Mouse (Mus musculus) liver, embryonic 12.5 days (tissue): Measurements from ENCODE around the gene Fut11. TPM values are rescaled to one million over a fixed set of nuclear protein-coding genes. Genes with fewer than 3 reads are reported as not detected.
A peak's percentile ranks its signal among the peaks of the same experiment; 100 is the strongest.

Experiments
- ATAC-seq: fragments of 200-750 bp; cut with Nextera tagmentation; 2 replicates; pipeline ENCODE4 v1.8.0; 2017; ENCODE audit warnings: moderate number of reproducible peaks, mild to moderate bottlenecking, moderate library complexity
- H3K27ac ChIP-seq: fragments of 300-500 bp; sonication (generic); 2 replicates; pipeline ENCODE4 v1.5.1; 2016; ENCODE audit warnings: mild to moderate bottlenecking
- H3K27me3 ChIP-seq: fragments of 300-500 bp; sonication (generic); replicated peaks from 2 replicates; pipeline ENCODE4 v1.6.1; 2016; ENCODE audit warnings: mild to moderate bottlenecking, moderate library complexity
- H3K36me3 ChIP-seq: fragments of 300-500 bp; sonication (generic); 2 replicates; pipeline ENCODE4 v1.6.1; 2016; ENCODE audit warnings: mild to moderate bottlenecking, moderate library complexity
- H3K4me1 ChIP-seq: fragments of 300-500 bp; sonication (generic); 2 replicates; pipeline ENCODE4 v1.6.1; 2016
- H3K4me2 ChIP-seq: fragments of 300-500 bp; sonication (generic); 2 replicates; pipeline ENCODE4 v1.6.1; 2016; ENCODE audit warnings: mild to moderate bottlenecking, moderate library complexity
- H3K4me3 ChIP-seq: fragments of 300-500 bp; sonication (generic); 2 replicates; pipeline ENCODE4 v1.5.1; 2016; ENCODE audit warnings: mild to moderate bottlenecking, moderate library complexity
- H3K9ac ChIP-seq: fragments of 300-500 bp; sonication (generic); 2 replicates; pipeline ENCODE4 v1.6.1; 2016; ENCODE audit warnings: mild to moderate bottlenecking, moderate library complexity
- H3K9me3 ChIP-seq: fragments of 300-500 bp; sonication (generic); replicated peaks from 2 replicates; pipeline ENCODE4 v1.6.1; 2016; ENCODE audit warnings: mild to moderate bottlenecking, moderate library complexity
- WGBS: fragments of 180-500 bp; shearing (Covaris S2); methylation state at CpG from one replicate; pipeline ENCODE4 v1.1.7; 2016; ENCODE audit not compliant: insufficient replicate concordance; 5-methylcytosine and 5-hydroxymethylcytosine counted together
- polyA plus RNA-seq: library from polyadenylated mRNA; unstranded; fragments of >200 nt; fragmentation: Nextera tagmentation; extraction: Ambion mirVana; gene quantifications from 2 replicates; pipeline ENCODE4 v1.2.1, GENCODE M21; 2016

Gene Fut11
- polyA plus RNA-seq, 1 experiment from 2014 or later: 11.5 TPM

DNA sequence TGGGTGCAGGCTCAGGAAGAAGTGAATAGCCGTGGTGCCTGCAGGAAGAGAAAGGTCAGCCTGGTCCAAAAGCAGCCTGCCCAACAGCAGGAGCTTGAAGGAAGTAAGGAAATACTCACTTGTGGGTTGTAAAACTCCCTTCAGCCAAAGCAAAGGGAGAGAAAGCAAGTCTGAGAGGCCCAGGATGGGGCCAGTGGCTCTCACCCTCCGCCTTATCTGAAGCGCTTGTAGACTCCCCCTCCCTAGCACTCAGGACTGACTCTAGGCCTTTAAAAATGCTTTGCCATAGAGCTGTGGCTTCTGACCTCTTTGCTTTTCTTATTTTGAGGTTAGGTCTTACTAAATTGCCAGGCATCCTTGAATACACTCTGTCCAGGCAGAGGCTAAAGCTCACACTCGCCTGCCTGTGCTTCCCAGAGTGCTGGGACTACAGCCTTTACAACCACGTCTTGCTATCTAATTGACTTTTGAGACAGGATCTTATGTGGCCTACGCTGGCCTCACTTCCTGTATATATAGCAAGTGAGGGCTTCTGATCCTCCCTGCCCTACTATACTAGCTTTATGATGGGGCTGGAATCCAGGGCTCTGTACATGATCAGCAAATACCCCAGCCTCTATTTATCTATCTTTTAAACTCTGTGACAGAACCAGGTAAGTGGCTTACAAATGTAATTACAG, 31.0 kb downstream of the Fut11 start:
- no peaks in the 10 kb centered on the region for H3K27me3 ChIP-seq
- no peaks in the 10 kb centered on the region for H3K9me3 ChIP-seq
- WGBS: 25% methylated on average over 6 of the region's 6 CpGs
- H3K4me1 ChIP-seq: peaks cover 61% of the 10 kb centered on the region
- peak overlapping the region; percentile 59 for H3K9ac ChIP-seq
- H3K4me3 ChIP-seq: peak overlapping the region; percentile 36
- H3K36me3 ChIP-seq: peaks cover 99% of the 10 kb centered on the region
- peak overlapping the region; percentile 65 for H3K4me2 ChIP-seq
- H3K27ac ChIP-seq: peak overlapping the region; percentile 85
- ATAC-seq: peak; percentile 83

DNA sequence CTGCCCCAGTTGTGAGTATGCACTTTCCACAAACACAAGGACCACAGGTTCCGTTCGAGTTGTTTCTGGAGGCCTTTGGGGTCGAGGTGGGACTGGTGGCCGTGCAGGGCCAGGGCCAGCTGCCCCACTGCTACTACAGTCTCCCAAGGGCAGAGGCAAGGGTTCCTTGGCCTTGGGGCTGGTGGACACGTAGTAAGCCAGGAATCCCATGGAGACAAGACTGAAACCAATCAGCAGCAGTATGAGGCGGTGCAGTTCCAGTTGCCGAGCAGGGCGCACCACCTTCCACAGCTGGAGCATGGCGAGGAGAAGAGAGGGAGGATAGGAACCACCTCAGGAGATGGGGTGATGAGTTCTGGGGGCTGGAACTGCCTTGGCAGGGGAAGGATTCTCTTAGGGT, 35.1 kb downstream of the Fut11 start:
- H3K4me3 ChIP-seq: no peak overlapping the region
- no peaks in the 10 kb centered on the region for H3K27me3 ChIP-seq
- H3K27ac ChIP-seq: no peak overlapping the region
- H3K4me2 ChIP-seq: no peak overlapping the region
- ATAC-seq: no peak
- H3K9me3 ChIP-seq: no peaks in the 10 kb centered on the region
- H3K36me3 ChIP-seq: peaks cover 78% of the 10 kb centered on the region
- H3K9ac ChIP-seq: no peak overlapping the region
- peaks cover 83% of the 10 kb centered on the region for H3K4me1 ChIP-seq
- 91% methylated on average over 9 of the region's 9 CpGs for WGBS

GRCm38 (mm10) chr14:20730853-20731602, 36.3 kb downstream of the Fut11 start:
- 82% methylated on average over 9 of the region's 9 CpGs for WGBS
- Histone ChIP-seq H3K4me1 (peaks cover 83% of the 10 kb centered on the region), H3K27me3 (no peaks in the 10 kb centered on the region), H3K4me3 (no peak overlapping the region), H3K9ac (peak overlapping the region; percentile 43; the same call in 1 of the 2 replicates), H3K27ac (peak overlapping the region; percentile 61), H3K4me2 (peak overlapping the region; percentile 90), H3K9me3 (no peaks in the 10 kb centered on the region), H3K36me3 (peaks cover 78% of the 10 kb centered on the region)
- ATAC-seq: no peak

GRCm38 (mm10) chr14:20733041-20733951, 38.5 kb downstream of the Fut11 start:
- peaks cover 82% of the 10 kb centered on the region for H3K4me1 ChIP-seq
- ATAC-seq: peak; percentile 48
- no peaks in the 10 kb centered on the region for H3K9me3 ChIP-seq
- peak overlapping the region; percentile 95 for H3K9ac ChIP-seq
- peak overlapping the region; percentile 90 for H3K4me2 ChIP-seq
- WGBS: 18% methylated on average over 12 of the region's 12 CpGs
- H3K4me3 ChIP-seq: peak overlapping the region; percentile 91
- no peaks in the 10 kb centered on the region for H3K27me3 ChIP-seq
- H3K36me3 ChIP-seq: peaks cover 67% of the 10 kb centered on the region
- H3K27ac ChIP-seq: peak overlapping the region; percentile 94

DNA sequence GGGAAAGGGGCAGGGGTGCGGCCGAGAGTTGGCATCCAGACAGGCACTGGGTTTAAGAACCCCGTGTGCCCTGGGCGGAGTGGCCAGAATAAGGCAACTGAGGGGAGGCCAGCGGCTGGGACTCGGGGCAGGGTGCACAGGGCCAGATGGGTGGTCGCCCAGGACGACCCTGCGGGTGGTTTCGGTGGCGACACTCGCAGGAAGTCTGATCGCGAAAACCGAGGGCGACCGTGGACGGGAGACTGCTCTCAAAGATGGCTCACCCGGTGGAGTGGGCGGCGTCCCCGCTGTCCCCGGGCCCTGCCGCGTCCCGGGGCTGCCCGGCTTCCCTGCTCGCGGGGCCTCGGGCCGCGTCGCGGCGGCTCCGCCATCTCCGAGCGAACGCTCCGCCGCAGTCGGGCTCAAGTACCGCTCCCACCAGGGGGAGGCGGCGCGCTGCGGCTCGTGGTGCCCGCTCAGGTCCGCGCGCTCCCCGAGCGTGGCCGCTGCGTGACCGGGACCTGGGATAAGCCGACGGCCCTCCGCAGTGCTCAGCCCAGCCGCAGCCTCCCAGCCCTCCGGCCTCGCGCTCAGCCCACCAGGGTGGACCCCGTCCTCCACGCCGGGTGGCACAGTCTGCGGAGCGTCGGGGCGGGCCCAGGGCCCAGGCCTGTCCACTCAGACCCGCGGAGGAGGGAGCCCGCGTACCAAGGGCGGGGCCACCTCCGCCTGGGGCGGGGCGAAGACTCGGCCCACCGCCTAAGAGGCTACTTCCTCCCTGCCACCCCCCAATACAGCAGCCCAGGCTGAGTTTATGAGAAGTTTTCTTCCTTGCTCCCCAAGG, 39.4 kb downstream of the Fut11 start, which contains the start of gene Ndst2:
TSS of gene Ndst2 (minus strand) at position 611 of the 823 bp plus-strand sequence.
- peaks cover 75% of the 10 kb centered on the region for H3K4me1 ChIP-seq
- under 1% methylated on average over 65 of the region's 81 CpGs for WGBS
- H3K27ac ChIP-seq: peak within 1 kb of the TSS; percentile 94
- peak within 1 kb of the TSS; percentile 91 for H3K4me3 ChIP-seq
- H3K4me2 ChIP-seq: peak within 1 kb of the TSS; percentile 90
- no peaks in the 10 kb centered on the region for H3K27me3 ChIP-seq
- peaks cover 66% of the 10 kb centered on the region for H3K36me3 ChIP-seq
- H3K9ac ChIP-seq: peak within 1 kb of the TSS; percentile 95
- ATAC-seq: peak; percentile 95
- no peaks in the 10 kb centered on the region for H3K9me3 ChIP-seq

GRCm38 (mm10) chr14:20735052-20735451, 40.3 kb downstream of the Fut11 start:
- no peak for ATAC-seq
- peaks cover 66% of the 10 kb centered on the region for H3K4me1 ChIP-seq
- H3K4me3 ChIP-seq: peak overlapping the region; percentile 91; the same call in 1 of the 2 replicates
- H3K9ac ChIP-seq: peak overlapping the region; percentile 95
- H3K27ac ChIP-seq: peak overlapping the region; percentile 94
- no peaks in the 10 kb centered on the region for H3K27me3 ChIP-seq
- H3K4me2 ChIP-seq: peak overlapping the region; percentile 90
- no peaks in the 10 kb centered on the region for H3K9me3 ChIP-seq
- H3K36me3 ChIP-seq: peaks cover 57% of the 10 kb centered on the region
- 60% methylated on average over 2 of the region's 2 CpGs for WGBS

- Histone ChIP-seq H3K36me3 (peaks cover 53% of the 10 kb centered on the region), H3K4me1 (peaks cover 58% of the 10 kb centered on the region), H3K27me3 (no peaks in the 10 kb centered on the region), H3K4me2 (no peak overlapping the region), H3K9ac (no peak overlapping the region), H3K4me3 (no peak overlapping the region), H3K9me3 (no peaks in the 10 kb centered on the region), H3K27ac (0 out of 2 replicates have a peak overlapping the region, but pooled peaks have one; percentile 94)
- 73% methylated on average over 13 of the region's 13 CpGs for WGBS
- ATAC-seq: no peak
Observed at GRCm38 (mm10) chr14:20735892-20736390, 41.2 kb downstream of the Fut11 start.

- Histone ChIP-seq H3K27ac (peak overlapping the region; percentile 5; the same call in 1 of the 2 replicates), H3K4me1 (peaks cover 44% of the 10 kb centered on the region), H3K4me3 (no peak overlapping the region), H3K27me3 (no peaks in the 10 kb centered on the region), H3K9me3 (no peaks in the 10 kb centered on the region), H3K36me3 (peaks cover 51% of the 10 kb centered on the region), H3K9ac (no peak overlapping the region), H3K4me2 (peak overlapping the region; percentile 36)
- ATAC-seq: no peak
- 44% methylated on average over 14 of the region's 14 CpGs for WGBS
Observed at GRCm38 (mm10) chr14:20737306-20737705, 42.5 kb downstream of the Fut11 start.

- 79% methylated on average over 8 of the region's 8 CpGs for WGBS
- Histone ChIP-seq H3K4me1 (peaks cover 32% of the 10 kb centered on the region), H3K9me3 (no peaks in the 10 kb centered on the region), H3K36me3 (peaks cover 50% of the 10 kb centered on the region), H3K4me2 (no peak overlapping the region), H3K4me3 (no peak overlapping the region), H3K27me3 (no peaks in the 10 kb centered on the region), H3K27ac (no peak overlapping the region), H3K9ac (no peak overlapping the region)
- ATAC-seq: no peak
Observed at GRCm38 (mm10) chr14:20738511-20738910, 43.7 kb downstream of the Fut11 start.

DNA sequence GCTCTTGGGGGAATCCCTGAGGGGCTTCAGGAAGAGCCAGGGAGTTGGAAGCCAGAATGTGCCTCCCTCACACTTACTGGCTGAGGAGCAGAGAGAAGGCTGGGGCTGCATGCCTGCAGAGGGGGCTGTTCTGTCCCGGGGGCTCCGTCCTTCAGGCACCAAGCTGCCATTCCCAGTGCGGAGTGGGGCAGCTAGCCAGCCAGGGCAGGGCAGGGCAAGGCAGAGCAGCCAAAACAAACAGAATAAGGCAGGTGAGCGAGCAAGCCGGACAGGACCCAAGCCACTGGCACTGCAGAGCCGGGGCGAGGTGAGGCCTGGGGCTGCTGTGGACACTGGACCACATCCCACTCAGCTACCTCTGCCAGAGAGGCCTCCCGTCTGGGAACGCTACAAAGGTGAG, 46.5 kb downstream of the Fut11 start:
- Histone ChIP-seq H3K4me2 (no peak overlapping the region), H3K27me3 (no peaks in the 10 kb centered on the region), H3K36me3 (peaks cover 58% of the 10 kb centered on the region), H3K27ac (no peak overlapping the region), H3K9ac (no peak overlapping the region), H3K4me3 (no peak overlapping the region), H3K4me1 (peaks cover 13% of the 10 kb centered on the region), H3K9me3 (no peaks in the 10 kb centered on the region)
- WGBS: 87% methylated on average over 9 of the region's 9 CpGs
- no peak for ATAC-seq

GRCm38 (mm10) chr14:20743614-20744013, 48.8 kb downstream of the Fut11 start:
- H3K36me3 ChIP-seq: peaks cover 55% of the 10 kb centered on the region
- no peak for ATAC-seq
- no peak overlapping the region for H3K27ac ChIP-seq
- no peak overlapping the region for H3K4me2 ChIP-seq
- WGBS: 67% methylated on average over 3 of the region's 3 CpGs
- H3K4me3 ChIP-seq: no peak overlapping the region
- H3K9me3 ChIP-seq: no peaks in the 10 kb centered on the region
- H3K27me3 ChIP-seq: no peaks in the 10 kb centered on the region
- no peak overlapping the region for H3K9ac ChIP-seq
- no peaks in the 10 kb centered on the region for H3K4me1 ChIP-seq
